Mouse (Mus musculus) brain, adult 2 months (tissue): ENCODE results near the gene Pcdh9.

Experiments used
- DNase-seq: peaks from one replicate; pipeline ENCODE4 v3.0.0; 2011; ENCODE audit warnings: low read depth, low spot score

Gene Pcdh9

GRCm38 (mm10) chr14:93039326-93040221, 850.9 kb downstream of the Pcdh9 start:
- DNase-seq = peak; percentile 66

- DNase-seq = peak; percentile 58
Measured at GRCm38 (mm10) chr14:93009147-93010064, 881.1 kb downstream of the Pcdh9 start.
